Mouse (Mus musculus) left cerebral cortex, adult 2 months (tissue): ENCODE data around the gene Scfd2. TPM values are rescaled to one million over a fixed set of nuclear protein-coding genes. Genes with fewer than 3 reads are reported as not detected.

Source experiments
- DNase-seq, 2 experiments: peaks; one replicate each; pipeline ENCODE4 v3.0.0; 2021 to 2022; ENCODE audit warnings: low spot score in 2 of 2, mixed read lengths in 1 of 2; ENCODE audit errors: extremely low spot score in 1 of 2
- H3K27ac ChIP-seq: fragments of 200-600 bp; 2 replicates; pipeline ENCODE4 v1.8.1; 2022
- H3K4me3 ChIP-seq: fragments of 200-600 bp; 2 replicates; pipeline ENCODE4 v1.8.1; 2022
- CTCF ChIP-seq: fragments of 200-600 bp; IDR thresholded peaks from 2 replicates; pipeline ENCODE4 v1.8.1; 2022; ENCODE audit warnings: antibody characterized with exemption, mild to moderate bottlenecking, moderate library complexity
- intact Hi-C: fragments of 180-260 bp; cut with DNase I; formaldehyde crosslinking; loops from one replicate; pipeline ENCODE4 v1.15.1; 2025
- total RNA-seq, 2 experiments: library from RNA; stranded (reverse); gene quantifications; 2 replicates each; pipeline ENCODE4 v1.2.3; 2021

Scfd2 gene
- total RNA-seq, 2 experiments from 2014 or later, result 28.4 to 30.5 TPM

DNA sequence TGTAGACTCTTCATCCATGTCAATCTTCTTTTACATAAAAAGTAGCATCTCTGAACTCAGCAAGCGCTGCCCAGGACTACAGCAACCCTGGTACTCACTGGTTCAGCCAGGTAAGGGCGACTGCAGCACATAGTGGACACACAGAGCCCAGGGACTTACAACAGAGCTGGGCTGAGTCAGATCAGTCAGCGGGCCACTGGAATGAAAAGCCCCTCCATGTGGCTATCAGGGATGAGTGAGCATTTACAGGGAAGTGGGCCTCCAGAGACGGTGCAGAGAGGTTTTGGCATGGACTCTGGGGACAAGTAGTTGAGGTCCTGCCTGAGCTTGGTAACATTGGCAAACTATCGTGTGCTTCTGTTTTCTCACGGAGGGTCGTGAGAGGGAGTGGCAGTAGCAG lies 253.1 kb downstream of the Scfd2 start:
- Histone ChIP-seq H3K27ac (no peak overlapping the region), H3K4me3 (no peak overlapping the region)
- intact Hi-C loops, result loop anchor here (2.0 to 5.0 kb wide), 5 partner anchors 186 to 591 kb away; partner anchors contain the start of gene Usp46
- DNase-seq, result no peak
- no peak for TF ChIP-seq CTCF

DNA sequence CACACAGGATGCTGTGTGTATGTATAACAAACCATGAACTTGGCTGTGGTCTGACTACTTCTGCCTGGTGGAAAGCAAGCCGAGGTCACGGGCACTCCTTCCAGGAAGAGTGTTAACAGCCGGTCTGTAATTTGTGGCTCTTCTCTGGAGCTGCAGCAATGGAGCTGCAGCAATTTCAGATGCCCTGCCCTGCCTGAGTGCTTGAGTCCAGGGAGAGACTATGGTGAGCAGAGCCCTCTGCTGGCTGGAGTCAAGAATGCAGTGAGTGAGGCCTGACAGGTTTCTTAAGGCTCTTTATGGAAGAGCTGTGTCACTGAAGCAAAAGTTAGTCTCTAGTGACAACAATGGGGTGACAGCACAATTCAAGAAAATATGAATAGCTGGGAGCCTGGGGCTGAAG lies 253.8 kb downstream of the Scfd2 start:
- Histone ChIP-seq H3K27ac (peak overlapping the region; percentile 4; the same call in 1 of the 2 replicates), H3K4me3 (no peak overlapping the region)
- intact Hi-C loops, result loop anchor here (1.0 to 5.0 kb wide), 9 partner anchors 17 to 590 kb away; partner anchors contain the start of gene Usp46
- peak; percentile 86 to 92 for DNase-seq
- TF ChIP-seq CTCF, result peak; percentile 94

DNA sequence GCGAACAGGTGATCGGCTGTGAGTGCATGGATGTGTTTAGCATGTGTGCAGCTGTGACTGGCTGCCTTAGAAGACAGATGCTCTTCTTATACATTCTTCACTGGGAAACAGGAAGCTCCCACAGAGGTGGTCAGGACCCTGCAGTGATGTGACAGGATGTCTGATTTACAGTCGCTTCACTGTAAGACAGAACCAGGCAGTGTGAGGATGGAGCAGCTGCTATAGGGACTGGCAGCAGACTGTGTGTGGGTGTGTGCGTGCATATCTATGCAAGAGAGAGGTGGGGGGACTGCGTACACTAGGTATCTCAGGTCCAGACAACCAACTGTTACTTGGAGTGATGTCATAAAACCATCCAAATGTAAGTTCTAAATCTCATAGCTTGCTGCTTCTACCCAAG lies 254.3 kb downstream of the Scfd2 start:
- H3K4me3 ChIP-seq, result no peak overlapping the region
- no peak for TF ChIP-seq CTCF
- DNase-seq, result peak in 1 of 2 experiments; percentile 45
- intact Hi-C loops, result loop anchor here (1.0 to 5.0 kb wide), 8 partner anchors 16 to 590 kb away; partner anchors contain the start of gene Usp46
- H3K27ac ChIP-seq, result peak overlapping the region; percentile 4; the same call in 1 of the 2 replicates

DNA sequence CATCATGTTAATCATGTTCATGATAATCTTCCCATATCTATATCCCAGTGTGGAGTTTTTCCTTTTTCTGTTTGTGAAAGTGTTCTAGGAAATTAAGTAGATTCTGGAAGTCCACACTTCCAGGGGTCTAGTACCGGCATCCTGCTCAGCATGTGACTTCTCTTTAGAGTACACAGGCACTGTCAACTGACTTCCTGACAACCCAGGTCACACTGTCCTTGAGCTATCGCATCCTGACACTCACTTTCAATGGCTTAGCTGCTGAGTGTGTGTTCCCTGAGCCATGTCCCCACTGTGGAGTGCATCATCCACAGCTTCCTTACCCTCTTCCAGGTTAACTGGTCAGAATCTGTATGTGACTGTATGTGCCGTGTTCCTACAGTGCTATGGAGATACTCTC lies 258.2 kb downstream of the Scfd2 start:
- TF ChIP-seq CTCF, result no peak
- no peak overlapping the region for H3K27ac ChIP-seq
- no peak overlapping the region for H3K4me3 ChIP-seq
- DNase-seq, result no peak
- intact Hi-C loops, result no loop called here

DNA sequence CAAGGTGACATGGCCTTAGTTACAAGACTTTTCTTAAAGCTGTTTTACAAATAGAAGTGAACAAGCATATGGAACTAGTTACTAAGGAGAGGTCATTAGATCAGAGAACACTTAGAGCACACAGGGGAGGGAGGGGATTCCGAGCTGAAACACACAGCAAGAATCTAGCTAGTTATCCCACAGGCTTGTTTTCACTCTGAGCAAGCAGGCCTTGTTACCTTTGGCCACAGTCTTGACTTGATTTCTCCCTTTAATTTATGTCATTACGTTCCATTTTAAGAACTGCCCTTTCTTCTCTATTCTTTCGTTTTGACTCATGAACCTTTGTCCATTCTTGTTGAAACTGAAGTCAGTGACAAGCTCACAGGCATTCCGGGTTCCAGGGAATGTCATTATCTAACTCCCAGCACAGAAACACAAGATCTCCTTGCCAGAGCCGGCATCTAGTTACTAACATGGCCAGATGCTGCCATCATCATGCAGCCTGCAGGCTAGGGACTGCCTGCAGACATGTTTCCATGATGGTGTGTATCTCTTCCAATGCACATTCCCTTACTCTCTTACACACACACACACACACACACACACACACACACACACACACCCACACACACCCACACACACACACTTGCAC lies 263.7 kb downstream of the Scfd2 start:
- Histone ChIP-seq H3K4me3 (no peak overlapping the region), H3K27ac (no peak overlapping the region)
- no peak for DNase-seq
- intact Hi-C loops, result no loop called here
- no peak for TF ChIP-seq CTCF

DNA sequence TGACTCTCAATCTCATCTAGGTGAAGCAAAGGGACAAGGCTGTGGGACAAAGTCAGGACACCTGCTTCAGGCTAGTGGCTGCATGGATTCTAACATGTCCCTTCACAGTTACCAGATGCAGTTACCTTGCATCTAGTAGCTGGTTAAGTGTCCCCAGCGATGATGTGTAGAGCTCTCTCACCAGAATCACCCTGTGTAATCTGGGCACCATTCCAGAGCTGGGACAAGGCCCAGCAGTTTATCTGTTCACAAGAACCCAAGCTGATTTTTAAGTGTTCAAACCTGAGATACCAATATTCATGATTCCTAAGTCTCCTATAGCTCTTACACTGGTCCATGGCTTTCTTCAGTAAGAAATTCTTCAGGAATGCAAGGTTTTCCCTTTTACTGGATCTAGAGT lies 264.4 kb downstream of the Scfd2 start:
- no peak for TF ChIP-seq CTCF
- H3K4me3 ChIP-seq, result no peak overlapping the region
- DNase-seq, result no peak
- no peak overlapping the region for H3K27ac ChIP-seq
- intact Hi-C loops, result no loop called here

DNA sequence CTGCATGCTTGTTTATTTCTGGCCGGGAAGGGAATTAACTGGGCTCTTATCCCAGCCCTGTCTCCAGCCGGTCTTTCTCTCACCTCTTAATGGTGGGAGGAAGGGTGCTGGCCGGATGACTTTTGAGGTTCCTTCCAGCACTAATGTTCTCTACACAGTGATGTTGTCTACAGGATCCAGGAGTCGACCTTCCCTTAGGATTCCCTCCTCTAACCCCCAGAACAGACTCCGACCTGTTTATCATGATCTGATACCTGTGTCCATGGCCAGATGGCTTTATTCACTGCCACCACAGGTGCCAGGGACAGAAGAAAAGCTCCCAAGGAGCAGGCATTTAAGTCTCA lies 265.1 kb downstream of the Scfd2 start:
- no peak for DNase-seq
- no peak for TF ChIP-seq CTCF
- H3K27ac ChIP-seq, result no peak overlapping the region
- intact Hi-C loops, result no loop called here
- no peak overlapping the region for H3K4me3 ChIP-seq

DNA sequence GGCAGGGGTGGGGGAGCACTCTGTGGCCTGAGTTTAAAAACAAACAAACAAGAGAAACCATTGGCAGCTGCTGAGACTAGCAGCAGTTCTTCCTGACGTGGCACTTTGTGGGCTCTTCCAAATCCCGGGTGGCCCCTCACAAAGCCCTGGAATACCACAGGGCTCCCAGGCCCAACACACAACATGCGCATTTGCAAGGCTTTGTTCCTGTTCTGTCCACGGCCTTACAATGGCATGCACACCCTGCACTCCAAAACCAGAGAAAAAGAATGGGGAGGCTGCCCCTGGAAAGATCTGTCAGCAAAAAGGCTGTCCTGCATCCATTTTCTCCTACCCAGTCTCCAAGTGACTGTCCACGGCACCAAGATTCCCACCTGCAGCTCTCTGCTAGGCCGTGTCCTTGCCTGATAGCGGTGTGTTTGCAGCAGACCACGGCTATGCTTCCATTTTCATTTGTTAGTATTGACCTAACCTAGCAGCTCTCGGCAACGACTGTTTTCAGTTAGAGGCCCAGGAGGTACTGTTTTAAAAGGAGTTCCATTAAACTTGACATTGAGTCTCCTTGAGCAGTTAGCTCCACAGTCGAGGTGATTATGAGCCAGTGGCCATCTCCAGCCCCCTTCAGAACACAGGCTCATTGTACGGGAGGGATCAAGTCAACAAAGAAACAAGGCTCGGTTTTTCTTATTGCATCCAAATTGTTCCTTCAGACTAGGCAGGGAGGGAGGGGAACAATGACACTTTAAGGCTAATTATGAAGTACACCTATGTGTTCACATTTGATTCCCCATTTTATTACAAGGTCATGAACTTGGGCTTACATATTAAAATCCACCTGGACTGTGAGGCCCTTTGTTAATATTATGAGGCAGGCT lies 265.7 kb downstream of the Scfd2 start:
- TF ChIP-seq CTCF, result no peak
- H3K4me3 ChIP-seq, result no peak overlapping the region
- no peak for DNase-seq
- H3K27ac ChIP-seq, result no peak overlapping the region
- intact Hi-C loops, result no loop called here

DNA sequence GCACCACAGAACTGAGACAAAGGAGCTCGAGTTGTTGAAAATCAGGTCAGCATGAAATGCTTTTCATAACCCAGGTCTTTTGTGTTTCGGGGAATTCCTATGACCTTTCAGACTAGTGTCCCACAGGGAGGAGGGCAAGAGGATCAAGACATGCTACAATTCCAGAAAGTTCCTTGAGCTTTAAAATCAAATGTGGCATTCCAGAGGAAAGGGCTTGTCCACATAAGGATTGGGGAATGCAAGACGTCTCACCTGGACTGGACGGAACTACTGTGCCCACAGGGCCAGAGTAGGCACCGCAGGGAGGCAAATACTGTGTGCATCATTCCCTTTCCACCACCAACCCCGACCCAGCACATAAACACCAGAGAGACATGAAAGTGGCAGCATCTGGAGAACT lies 266.4 kb downstream of the Scfd2 start:
- TF ChIP-seq CTCF, result no peak
- no peak overlapping the region for H3K4me3 ChIP-seq
- intact Hi-C loops, result no loop called here
- H3K27ac ChIP-seq, result no peak overlapping the region
- no peak for DNase-seq

DNA sequence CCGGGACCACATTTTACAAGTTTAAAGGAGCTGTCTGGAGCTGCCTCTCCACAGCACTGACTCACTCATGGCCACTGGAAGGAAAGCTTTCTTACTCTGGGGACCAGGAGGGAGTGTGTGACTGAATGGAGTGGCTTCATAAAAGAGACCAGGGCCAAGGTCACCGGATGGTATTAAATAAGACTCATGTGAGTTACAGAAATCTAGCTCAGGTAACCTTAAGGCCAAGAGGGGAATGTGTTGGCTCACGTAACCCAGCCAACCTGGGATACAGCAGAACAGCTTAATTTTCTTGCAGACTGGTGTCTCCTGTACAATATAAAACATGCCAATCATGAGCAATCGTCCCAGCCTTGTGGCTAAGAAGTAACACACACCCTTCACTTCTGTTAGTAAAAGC lies 267.0 kb downstream of the Scfd2 start:
- DNase-seq, result no peak
- Histone ChIP-seq H3K27ac (no peak overlapping the region), H3K4me3 (no peak overlapping the region)
- TF ChIP-seq CTCF, result no peak
- intact Hi-C loops, result loop anchor here (5.0 kb wide), 1 partner anchor 172 kb away; no protein-coding TSS in a partner anchor

DNA sequence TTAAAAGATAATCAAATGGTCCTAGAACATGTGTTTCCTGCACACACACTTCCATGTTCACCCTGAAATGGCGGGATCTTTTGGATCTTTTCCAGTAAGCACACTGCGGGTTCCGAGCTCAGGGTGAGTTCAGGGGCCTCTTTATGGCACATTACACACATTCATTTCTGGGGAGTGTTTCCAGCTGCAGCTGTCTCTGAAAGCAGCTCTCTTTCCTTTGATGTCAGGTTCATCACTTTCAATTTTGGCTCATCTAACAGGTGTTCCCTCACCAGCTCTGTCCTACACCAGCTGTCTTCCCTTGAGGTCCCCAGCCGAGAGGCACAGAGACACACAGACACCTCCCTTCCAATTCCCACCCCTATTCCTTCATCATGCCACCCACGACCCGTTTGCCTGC lies 270.5 kb downstream of the Scfd2 start:
- DNase-seq, result no peak
- intact Hi-C loops, result loop anchor here (2.0 to 5.0 kb wide), 2 partner anchors 16 to 169 kb away; no protein-coding TSS in a partner anchor

DNA sequence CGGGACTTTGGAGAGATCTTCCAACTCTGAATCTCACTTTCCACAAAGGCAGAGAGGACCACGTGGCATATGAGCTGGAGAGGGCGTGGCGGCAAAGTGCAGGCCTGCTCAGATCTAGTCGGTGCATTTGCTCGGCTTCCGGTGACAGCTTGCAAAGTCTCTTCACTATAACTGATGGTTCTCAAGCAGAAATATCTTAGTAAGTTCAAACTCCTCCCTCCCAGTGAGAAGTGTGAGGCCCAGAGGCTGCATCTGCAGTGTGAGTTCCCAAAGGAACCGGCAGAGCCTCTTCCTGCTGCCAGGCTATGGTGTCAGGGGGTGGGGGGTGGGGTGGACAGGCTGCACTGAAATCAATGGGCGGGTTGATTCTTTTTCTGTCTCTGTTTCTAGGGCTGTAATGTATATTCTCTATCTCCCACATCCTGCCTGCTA lies 271.2 kb downstream of the Scfd2 start:
- no peak overlapping the region for H3K4me3 ChIP-seq

More for the DNA sequence above, 270.5 kb downstream of the Scfd2 start:
- no peak for TF ChIP-seq CTCF
- Histone ChIP-seq H3K4me3 (no peak overlapping the region), H3K27ac (peak overlapping the region; percentile 85)

More for the DNA sequence above, 271.2 kb downstream of the Scfd2 start:
- H3K27ac ChIP-seq, result peak overlapping the region; percentile 45; the same call in 1 of the 2 replicates
- no peak; the same call in 1 of the 2 replicates for TF ChIP-seq CTCF
- intact Hi-C loops, result loop anchor here (2.0 to 5.0 kb wide), 2 partner anchors 16 to 168 kb away; no protein-coding TSS in a partner anchor
- peak; percentile 32 to 42 for DNase-seq
